Mouse (Mus musculus): Measurements from ENCODE around the gene Hck.
A peak's percentile ranks its signal among the peaks of the same experiment; 100 is the strongest.

Hck gene

GRCm38 (mm10) chr2:153151026-153151425, 42.8 kb downstream of the Hck start:
- no peak for DNase-seq (ENCODE audit: low spot score in 2 of 2)

- DNase-seq (ENCODE audit: low spot score in 2 of 2), result peak; percentile 42 to 50
Measured at GRCm38 (mm10) chr2:153151926-153152665, 43.8 kb downstream of the Hck start.

- DNase-seq (ENCODE audit: low spot score in 2 of 2), result no peak
Measured at GRCm38 (mm10) chr2:153153033-153153450, 44.8 kb downstream of the Hck start.

GRCm38 (mm10) chr2:153157270-153157669, 49.0 kb downstream of the Hck start:
- peak in 1 of 2 experiments; percentile 30 for DNase-seq (ENCODE audit: low spot score in 2 of 2)

DNA sequence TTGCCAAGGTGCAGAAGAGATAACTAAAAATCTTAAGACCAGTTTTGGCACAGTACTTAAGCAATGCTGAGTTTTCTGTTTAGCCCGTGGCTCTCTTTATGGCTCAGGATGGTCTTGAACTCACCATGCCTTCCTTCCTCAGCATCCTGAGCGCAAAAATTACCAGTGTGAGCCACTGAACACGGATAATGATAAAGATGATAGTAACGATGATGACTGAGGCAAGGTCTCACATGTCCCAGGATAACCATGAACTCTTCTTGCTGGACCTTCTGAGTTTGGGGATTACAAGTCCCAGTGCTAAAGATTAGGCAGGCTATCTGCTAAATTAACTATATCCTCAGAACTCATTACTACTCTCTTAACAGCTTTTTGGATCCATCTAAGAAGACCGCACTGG, 51.9 kb downstream of the Hck start:
- no peak for DNase-seq (ENCODE audit: low spot score in 2 of 2)

DNA sequence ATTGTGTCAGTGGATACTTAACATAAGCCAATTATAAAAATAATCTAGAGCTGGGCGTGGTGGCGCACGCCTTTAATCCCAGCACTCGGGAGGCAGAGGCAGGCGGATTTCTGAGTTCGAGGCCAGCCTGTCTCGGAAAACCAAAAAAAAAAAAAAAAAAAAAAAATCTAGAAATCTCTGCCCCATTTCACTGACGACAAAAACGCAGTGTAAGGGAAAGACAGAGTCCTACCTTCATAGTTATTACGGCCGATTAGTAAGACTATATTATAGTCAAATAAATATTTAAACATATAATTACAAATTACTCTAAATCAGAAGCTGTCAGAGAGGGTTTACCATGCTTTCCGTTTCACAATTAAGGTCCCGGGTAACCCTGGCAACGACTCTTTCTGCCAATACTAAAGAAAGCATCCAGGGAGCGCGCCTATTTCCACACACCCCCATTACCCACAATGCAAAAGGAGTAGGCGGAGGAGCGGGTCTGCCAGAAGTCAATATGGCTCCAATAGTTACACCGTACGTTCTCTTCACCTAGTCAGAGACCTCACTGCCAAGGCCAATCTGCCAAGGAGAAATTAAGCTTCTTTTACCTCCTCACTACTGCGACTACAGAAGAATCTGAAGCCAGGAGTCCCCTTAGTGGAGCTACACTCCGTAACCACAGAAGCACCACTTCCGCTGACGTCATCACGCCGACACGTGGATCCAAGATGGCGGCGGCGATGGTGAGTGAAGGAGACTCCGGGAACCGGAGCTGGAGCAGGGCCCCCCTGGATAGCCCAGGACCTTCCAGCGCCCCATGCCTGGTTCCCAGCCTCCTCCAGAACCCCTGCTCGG, 52.8 kb downstream of the Hck start, which contains the start of gene Tm9sf4:
Gene Tm9sf4, plus strand, starts transcription at position 460 of the 840 bp plus-strand sequence.
- peak; percentile 91 for DNase-seq (ENCODE audit: low spot score in 2 of 2)

DNA sequence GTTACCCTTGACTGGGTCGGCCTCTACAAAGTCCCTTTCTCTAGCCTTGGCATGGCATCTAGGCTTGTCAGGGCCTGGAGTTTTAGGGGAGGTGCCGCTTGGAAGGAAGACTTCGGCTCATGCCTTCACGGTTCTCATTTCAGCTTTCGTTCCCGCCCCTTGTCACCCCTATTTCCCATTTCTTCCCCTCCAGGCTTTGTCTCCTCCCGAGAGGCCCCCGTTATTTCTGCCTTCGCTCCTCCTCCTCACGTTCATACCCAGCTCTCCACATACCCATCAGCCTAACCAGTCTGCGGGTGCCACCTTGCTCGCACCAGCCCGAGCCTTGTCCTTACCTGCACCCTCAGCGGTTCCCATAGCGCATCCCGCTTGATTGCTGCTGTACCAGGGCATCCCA, 53.4 kb downstream of the Hck start:
- DNase-seq (ENCODE audit: low spot score in 2 of 2), result no peak

DNA sequence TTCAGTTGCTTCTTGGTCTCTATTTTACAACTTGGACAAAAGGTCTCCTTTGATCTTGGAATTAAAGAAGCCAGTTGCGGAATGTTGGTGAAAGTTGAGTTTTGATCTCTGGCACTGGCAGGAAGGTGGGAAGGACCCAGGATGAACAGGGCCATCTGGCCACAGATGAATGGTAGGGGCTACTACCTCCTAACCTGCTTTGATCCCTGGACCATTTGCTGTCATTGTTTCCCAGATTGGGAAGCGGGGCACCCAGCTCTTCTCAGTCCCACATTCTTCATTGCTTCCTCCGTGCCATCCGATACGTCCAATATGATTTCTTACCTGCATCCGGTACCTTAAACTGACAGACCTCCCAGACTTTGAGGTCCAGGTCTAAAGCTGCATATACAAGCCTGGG, 58.9 kb downstream of the Hck start:
- DNase-seq (ENCODE audit: low spot score in 2 of 2), result no peak

- no peak for DNase-seq (ENCODE audit: low spot score in 2 of 2)
Measured at GRCm38 (mm10) chr2:153168134-153168820, 60.0 kb downstream of the Hck start.

DNA sequence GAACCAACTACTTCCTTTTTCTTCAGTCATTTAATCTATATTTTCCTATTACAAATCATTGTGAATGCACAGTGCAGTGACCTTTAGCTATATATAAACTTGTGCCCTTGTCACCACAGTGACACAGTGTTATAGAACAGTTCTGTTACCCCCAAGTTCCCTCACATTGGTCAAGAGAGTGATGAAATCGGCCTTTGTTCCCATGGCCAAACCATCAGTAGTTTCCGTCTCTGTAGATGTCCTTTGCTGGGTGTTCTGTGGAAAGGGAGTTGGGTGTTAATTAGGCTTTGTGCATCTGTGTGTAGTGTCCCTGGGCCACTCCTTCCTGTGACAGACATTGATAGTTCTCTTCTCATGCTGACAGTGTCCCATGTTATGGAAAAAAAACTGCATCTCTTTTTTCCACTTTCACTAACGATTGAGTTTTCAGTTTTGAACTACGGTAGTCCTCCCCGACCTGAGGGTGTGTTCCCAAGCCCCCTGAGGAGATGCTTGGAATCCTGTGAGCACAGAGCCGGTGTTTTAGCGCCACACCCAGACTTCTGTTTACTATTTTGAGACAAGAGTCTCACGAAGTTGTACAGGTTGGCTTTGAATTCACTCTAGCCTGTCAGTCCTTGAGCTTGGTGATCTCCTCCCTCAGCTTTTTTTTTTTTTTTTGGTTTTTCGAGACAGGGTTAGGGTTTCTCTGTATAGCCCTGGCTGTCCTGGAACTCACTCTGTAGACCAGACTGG, 62.4 kb downstream of the Hck start:
- no peak for DNase-seq (ENCODE audit: low spot score in 2 of 2)

DNA sequence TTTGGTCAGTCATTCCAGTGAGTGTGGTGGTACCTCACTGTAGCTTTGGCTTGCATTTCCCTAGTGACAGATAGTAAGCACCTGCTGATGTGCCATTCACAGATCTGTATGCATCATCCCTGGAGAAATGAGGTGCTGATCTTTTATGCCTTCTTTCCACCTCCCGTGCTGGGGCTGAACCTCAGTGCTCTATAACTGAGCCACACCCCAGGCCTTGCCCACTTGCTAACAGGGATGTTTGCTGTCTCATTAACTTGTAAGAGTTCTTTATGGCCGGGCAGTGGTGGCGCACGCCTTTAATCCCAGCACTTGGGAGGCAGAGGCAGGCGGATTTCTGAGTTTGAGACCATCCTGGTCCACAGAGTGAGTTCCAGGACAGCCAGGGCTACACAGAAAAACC, 63.7 kb downstream of the Hck start:
- DNase-seq (ENCODE audit: low spot score in 2 of 2), result no peak

DNA sequence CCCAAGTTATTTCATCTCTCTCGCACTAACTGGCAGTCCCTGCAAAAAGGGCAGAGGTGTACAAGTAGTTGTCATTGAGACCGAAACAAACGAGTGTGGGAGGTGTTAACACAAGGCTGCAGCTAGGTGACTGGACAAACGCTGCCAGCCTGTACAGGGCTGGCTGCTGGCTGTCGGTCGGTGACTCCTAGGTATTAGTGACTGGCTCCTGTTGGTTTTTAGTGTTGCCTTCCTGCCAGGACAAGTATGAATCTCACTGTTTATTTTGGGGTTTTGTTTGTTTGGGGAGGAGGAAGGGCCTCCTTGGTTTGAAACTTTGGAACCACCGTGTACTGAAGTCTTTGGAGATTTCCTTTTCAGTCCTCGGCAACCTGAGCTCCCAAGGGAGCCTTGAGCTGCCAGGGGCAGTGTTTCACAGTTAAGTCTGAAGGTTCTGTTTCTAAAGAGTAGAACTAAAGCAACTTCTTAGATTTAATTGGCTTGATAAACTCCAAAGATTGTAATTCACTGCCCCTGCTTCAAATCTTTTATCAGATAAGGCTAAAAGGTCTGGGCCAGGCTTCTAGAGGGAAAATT, 67.8 kb downstream of the Hck start:
- no peak for DNase-seq (ENCODE audit: low spot score in 2 of 2)

GRCm38 (mm10) chr2:153177188-153177587, 68.9 kb downstream of the Hck start:
- no peak for DNase-seq (ENCODE audit: low spot score in 2 of 2)

DNA sequence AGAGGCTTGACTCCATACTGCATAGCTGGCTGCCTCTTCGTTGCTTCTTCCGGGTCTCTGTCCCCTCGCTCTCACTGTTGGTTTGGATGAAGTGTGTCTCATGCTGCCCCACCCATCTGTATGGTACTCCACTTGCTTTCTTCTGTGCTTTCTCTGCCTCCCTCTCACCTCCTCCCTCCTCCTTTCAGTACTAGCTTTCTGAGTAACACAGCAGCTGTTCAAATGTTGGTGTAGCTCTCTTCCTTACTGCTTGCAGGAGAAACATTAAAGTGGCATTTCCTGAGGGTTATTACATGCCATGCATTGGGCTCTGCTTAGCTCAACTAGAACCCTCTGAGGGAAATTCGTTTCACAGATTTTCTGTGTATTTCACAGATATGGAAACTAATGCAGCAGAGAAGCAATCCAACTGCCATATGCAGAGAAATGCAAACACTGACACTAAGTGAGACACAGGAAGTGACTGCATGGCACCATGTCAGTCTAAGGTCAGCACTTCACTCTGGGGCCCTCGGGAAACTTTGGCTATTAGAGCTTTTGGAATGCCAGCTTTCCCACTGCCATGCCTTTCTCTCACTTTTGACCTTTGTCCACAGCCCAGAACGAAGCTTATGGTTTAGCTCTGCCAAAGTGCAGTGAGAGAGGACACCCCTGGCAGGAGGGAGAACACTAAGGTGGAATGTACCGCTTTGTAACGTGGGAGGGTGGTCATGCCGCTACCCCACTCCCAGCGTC, 71.0 kb downstream of the Hck start:
- DNase-seq (ENCODE audit: low spot score in 2 of 2), result no peak

- no peak for DNase-seq (ENCODE audit: low spot score in 2 of 2)
Measured at GRCm38 (mm10) chr2:153179961-153180360, 71.7 kb downstream of the Hck start.

- DNase-seq (ENCODE audit: low spot score in 2 of 2), result no peak
Measured at GRCm38 (mm10) chr2:153186176-153186591, 77.9 kb downstream of the Hck start.

- no peak for DNase-seq (ENCODE audit: low spot score in 2 of 2)
Measured at GRCm38 (mm10) chr2:153187848-153188247, 79.6 kb downstream of the Hck start.

GRCm38 (mm10) chr2:153191242-153191641, 83.0 kb downstream of the Hck start:
- DNase-seq (ENCODE audit: low spot score in 2 of 2), result no peak

DNA sequence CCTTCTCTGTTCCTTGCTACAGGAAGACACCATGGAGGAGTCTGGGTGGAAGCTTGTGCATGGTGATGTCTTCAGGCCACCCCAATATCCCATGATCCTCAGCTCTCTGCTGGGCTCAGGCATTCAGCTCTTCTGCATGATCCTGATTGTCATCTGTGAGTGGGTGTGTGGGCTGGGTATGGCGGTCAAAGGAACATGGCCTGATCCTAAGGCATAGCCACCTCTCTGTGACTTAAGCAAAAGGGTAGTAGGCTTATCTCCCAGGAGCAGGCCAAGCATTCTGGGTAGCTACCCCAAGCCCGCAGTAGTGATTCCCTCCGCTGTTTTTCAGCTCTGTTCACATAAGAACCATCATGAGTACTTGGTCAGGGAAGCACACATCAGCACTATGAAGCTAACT, 86.0 kb downstream of the Hck start:
- DNase-seq (ENCODE audit: low spot score in 2 of 2), result no peak

DNA sequence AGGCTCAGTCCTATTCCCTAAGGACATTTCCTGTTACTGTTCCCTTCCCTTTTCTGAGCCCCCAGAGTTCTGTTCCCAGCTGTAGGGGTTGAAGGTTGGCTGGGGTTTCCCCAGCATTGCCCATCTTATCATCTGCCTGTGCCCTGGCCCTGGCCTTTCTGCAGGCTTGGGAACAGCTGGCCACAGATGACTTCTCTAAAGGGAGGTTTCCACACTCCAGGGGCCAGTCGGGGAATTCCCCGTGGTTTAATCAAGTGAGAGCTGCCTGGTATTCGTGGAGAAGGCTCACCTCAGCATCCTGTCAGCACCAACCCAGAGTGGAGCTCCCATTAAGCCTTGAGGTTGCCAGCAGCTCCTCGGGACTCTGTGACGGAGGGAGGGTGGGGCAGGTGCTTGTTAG, 90.2 kb downstream of the Hck start:
- DNase-seq (ENCODE audit: low spot score in 2 of 2), result peak in 1 of 2 experiments; percentile 3

- no peak for DNase-seq (ENCODE audit: low spot score in 2 of 2)
Measured at GRCm38 (mm10) chr2:153199114-153199513, 90.8 kb downstream of the Hck start.

Data from natural killer cell, adult 2 months (primary cell).